Mouse (Mus musculus): ENCODE results near the gene Atp1b4.
"Not testable (repeated sequence)": the region's sequence is repeated elsewhere in the genome, so short reads cannot be mapped to it uniquely, and the experiment has no call there.

Gene Atp1b4

DNA sequence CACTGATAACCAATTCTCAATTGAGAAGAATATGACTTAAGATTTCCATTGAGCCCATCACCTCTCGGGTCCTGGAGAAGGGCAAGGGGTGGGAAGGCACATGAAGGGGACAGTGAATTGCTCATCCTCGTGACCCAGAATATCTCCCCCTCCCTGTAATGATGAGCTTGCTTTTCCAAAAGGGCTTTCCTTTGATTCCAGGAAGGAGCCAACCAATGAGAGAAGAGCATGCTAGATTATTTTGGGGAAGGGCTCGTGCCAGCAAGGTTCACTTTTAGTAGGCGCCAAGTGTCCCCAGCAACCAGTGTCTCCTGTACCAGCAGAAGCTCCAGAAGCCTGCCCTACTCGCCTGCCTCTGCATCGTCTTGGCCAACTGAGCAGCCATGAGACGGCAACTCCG, at the start of gene Atp1b4:
TSS of gene Atp1b4 (plus strand) at position 301 of the 400 bp plus-strand sequence.
- no peak for DNase-seq

DNA sequence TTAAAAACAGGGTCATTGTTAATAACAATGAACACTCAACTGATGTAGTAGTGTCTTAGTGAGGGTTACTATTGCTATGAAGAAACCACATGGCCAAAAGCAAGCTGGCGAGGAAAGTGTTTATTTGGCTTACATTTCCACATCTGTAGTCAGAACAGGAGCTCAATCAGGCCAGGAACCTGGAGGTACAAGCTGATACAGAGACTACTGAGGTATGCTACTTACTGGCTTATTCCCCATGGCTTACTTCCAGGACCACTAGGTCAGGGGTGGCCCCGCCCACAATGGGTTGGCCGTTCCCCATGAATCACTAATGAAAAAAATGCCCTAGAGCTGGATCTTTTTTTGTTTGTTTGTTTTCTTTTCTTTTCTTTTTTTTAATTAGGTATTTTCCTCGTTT, 7.4 kb upstream of the Atp1b4 start:
- DNase-seq = no peak

DNA sequence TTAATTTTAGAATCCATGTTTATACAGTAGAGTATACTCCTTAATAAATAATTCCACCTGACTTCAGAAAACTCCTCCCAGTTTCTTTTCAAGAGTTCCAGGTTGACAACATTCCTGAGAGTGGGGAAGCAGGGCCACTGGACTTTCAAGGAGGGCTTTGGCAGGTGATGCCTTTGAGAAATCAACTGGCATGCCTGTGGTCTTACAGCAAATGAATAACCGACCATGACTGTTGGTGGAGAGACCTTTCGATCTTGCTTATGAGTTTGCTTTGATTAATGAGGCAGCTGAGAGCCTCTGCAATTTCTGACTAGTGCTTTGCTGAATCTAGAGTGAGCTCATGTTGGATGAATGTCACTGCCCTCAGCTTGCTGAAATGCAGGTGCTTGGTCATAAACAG, 4.9 kb upstream of the Atp1b4 start:
- DNase-seq = no peak

- DNase-seq = no peak
Measured at GRCm38 (mm10) chrX:38312910-38313625, 2.9 kb upstream of the Atp1b4 start.

- DNase-seq = no peak
Measured at GRCm38 (mm10) chrX:38313626-38314210, 2.3 kb upstream of the Atp1b4 start.

- DNase-seq = no peak
Measured at GRCm38 (mm10) chrX:38330695-38331406, 14.9 kb downstream of the Atp1b4 start.

GRCm38 (mm10) chrX:38334329-38335279, 18.6 kb downstream of the Atp1b4 start:
- DNase-seq = peak; percentile 59 to 78

DNA sequence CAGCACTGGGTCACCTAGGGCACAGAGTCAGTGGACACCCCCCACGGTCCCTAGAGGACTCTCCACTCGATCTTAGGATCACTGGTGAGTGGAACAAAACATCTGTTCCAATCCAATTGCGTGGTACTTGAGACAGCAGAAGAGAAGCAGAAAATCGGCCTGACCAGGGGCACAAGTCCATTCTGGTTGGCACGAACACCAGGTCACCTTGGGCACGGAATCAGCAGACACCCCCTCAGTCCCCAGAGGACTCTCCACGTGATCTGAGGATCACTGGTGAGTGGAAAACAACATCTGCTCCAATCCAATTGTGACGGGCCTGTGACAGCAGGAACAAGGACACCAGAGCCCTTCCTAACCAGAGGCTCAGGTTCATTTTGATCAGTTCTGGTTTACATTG, 46.0 kb downstream of the Atp1b4 start:
- no peak for DNase-seq

GRCm38 (mm10) chrX:38364621-38365020, 48.6 kb downstream of the Atp1b4 start:
- DNase-seq = not testable (repeated sequence)

- DNase-seq = not testable (repeated sequence)
Measured at GRCm38 (mm10) chrX:38373169-38373568, 57.2 kb downstream of the Atp1b4 start.

All from kidney, postnatal 4 days (tissue).